Mouse (Mus musculus) CH12.LX (cell line): ENCODE measurements around the gene Cdh8.

Experiments used
- BHLHE40 ChIP-seq: IDR thresholded peaks from 2 replicates; pipeline ENCODE4 v1.6.1; 2011; ENCODE audit warnings: mild to moderate bottlenecking, low read depth, low read length, improper control_type of control experiment
- CHD1 ChIP-seq: IDR thresholded peaks from 2 replicates; pipeline ENCODE4 v1.6.1; 2012; ENCODE audit warnings: low read depth, low read length, improper control_type of control experiment, inconsistent platforms
- CTCF ChIP-seq, 2 experiments: IDR thresholded peaks in 1 of 2; conservative IDR thresholded peaks in 1 of 2; 2 replicates each; pipeline ENCODE4 v1.5.1; 2011 to 2012; ENCODE audit warnings: low read depth in 2 of 2, low read length in 2 of 2, improper control_type of control experiment in 1 of 2, inconsistent platforms in 1 of 2, mild to moderate bottlenecking in 1 of 2, moderate library complexity in 1 of 2
- JUN ChIP-seq: IDR thresholded peaks from 2 replicates; pipeline ENCODE4 v1.6.1; 2011; ENCODE audit warnings: low read depth, mild to moderate bottlenecking, low read length, improper control_type of control experiment, moderate library complexity; ENCODE audit not compliant: insufficient read depth
- JUND ChIP-seq: conservative IDR thresholded peaks from 2 replicates; pipeline ENCODE4 v1.6.1; 2011; ENCODE audit warnings: low read depth, low read length, improper control_type of control experiment
- MAX ChIP-seq: IDR thresholded peaks from 2 replicates; pipeline ENCODE4 v1.6.1; 2011; ENCODE audit warnings: low read length, improper control_type of control experiment
- MAZ ChIP-seq: IDR thresholded peaks from 2 replicates; pipeline ENCODE4 v1.6.1; 2012; ENCODE audit warnings: low read depth, mild to moderate bottlenecking, inconsistent platforms, low read length, improper control_type of control experiment, moderate library complexity
- MXI1 ChIP-seq: IDR thresholded peaks from 2 replicates; pipeline ENCODE4 v1.6.1; 2011; ENCODE audit warnings: mild to moderate bottlenecking, low read depth, low read length, improper control_type of control experiment
- PAX5 ChIP-seq: IDR thresholded peaks from 2 replicates; pipeline ENCODE4 v1.6.1; 2012; ENCODE audit warnings: low read length, inconsistent platforms, mixed read lengths
- POLR2A ChIP-seq: IDR thresholded peaks from 2 replicates; pipeline ENCODE4 v1.6.1; 2011; ENCODE audit warnings: low read depth, mild to moderate bottlenecking, improper control_type of control experiment, low read length
- POLR2AphosphoS2 ChIP-seq: IDR thresholded peaks from 2 replicates; pipeline ENCODE4 v1.6.1; 2011; ENCODE audit warnings: low read depth, low read length, improper control_type of control experiment
- SIN3A ChIP-seq: IDR thresholded peaks from 2 replicates; pipeline ENCODE4 v1.6.1; 2012; ENCODE audit warnings: low read length, improper control_type of control experiment, inconsistent platforms
- UBTF ChIP-seq: IDR thresholded peaks from 2 replicates; pipeline ENCODE4 v1.6.1; 2012; ENCODE audit warnings: low read depth, mild to moderate bottlenecking, inconsistent platforms, low read length, improper control_type of control experiment, moderate library complexity
- ZMIZ1 ChIP-seq: IDR thresholded peaks from 2 replicates; pipeline ENCODE4 v1.6.1; 2012; ENCODE audit warnings: low read depth, mild to moderate bottlenecking, inconsistent platforms, low read length, improper control_type of control experiment

GRCm38 (mm10) chr8:99048664-99049363 is 367.5 kb downstream of the Cdh8 start:
- TF ChIP-seq POLR2A (no peak), POLR2AphosphoS2 (no peak), JUN (no peak), JUND (no peak), PAX5 (no peak), MXI1 (no peak), CTCF (conservative IDR thresholded peaks at IDR 0.05 in 1 of 2, IDR thresholded peaks at IDR 0.05 in 1 of 2; ENCODE audit: low read depth in 2 of 2, low read length in 2 of 2) (no peak), MAZ (no peak), CHD1 (no peak), UBTF (no peak), BHLHE40 (no peak), MAX (no peak), SIN3A (no peak), ZMIZ1 (no peak)
